Mouse (Mus musculus): ENCODE results near the gene Dcst2. TPM values are rescaled to one million over a fixed set of nuclear protein-coding genes. Genes with fewer than 3 reads are reported as not detected.

The Dcst2 gene
- polyA plus RNA-seq, 1 experiment from 2014 or later: 10.0 TPM

DNA sequence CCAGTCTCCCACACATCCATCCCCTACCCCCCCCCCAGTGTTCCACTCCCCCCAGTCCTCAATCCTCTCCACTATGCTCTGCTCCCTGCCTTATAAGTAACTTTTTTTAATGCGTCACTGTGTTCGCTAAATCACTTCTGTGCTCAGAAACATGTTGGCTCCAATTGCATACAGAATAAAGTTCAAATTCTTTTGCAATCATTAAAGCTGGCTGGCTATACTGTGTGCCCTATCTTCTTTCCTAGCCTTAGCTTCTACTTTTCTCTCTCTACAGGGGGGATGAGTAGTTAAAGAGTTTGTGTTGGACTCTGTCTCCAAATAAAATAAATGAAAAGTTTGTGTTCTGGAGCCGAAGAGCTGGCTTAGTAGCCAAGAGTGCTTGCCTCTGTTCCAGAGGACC, 47.9 kb downstream of the Dcst2 start:
- no peak overlapping the region for H3K9ac ChIP-seq (ENCODE audit: low read depth, low read length)
- TF ChIP-seq CTCF (IDR thresholded peaks at IDR 0.05; ENCODE audit: low read depth): no peak
- no peaks in the 10 kb centered on the region; the same call in 1 of the 2 replicates for H3K4me1 ChIP-seq (replicated peaks; ENCODE audit: control insufficient read depth, insufficient read depth, low read length)
- no peak overlapping the region for H3K27ac ChIP-seq (ENCODE audit: low read depth, low read length)
- H3K4me3 ChIP-seq (ENCODE audit: low read depth, low read length): no peak overlapping the region
- WGBS: 83% methylated on average over 3 of the region's 3 CpGs
- H3K36me3 ChIP-seq (ENCODE audit: control insufficient read depth, insufficient read depth): peaks cover 32% of the 10 kb centered on the region
- no peaks in the 10 kb centered on the region for H3K27me3 ChIP-seq (replicated peaks; ENCODE audit: control insufficient read depth, insufficient read depth, low read length)
- no peak for ATAC-seq
- no peaks in the 10 kb centered on the region for H3K9me3 ChIP-seq (ENCODE audit: control insufficient read depth)
- no peak overlapping the region for H3K4me2 ChIP-seq (replicated peaks; ENCODE audit: low read depth)

GRCm38 (mm10) chr3:89410864-89411263, 49.1 kb downstream of the Dcst2 start:
- no peak for TF ChIP-seq CTCF (IDR thresholded peaks at IDR 0.05; ENCODE audit: low read depth)
- Histone ChIP-seq H3K4me1 (replicated peaks; ENCODE audit: control insufficient read depth, insufficient read depth, low read length) (no peaks in the 10 kb centered on the region; the same call in 1 of the 2 replicates), H3K4me3 (ENCODE audit: low read depth, low read length) (peak overlapping the region; percentile 64), H3K9me3 (ENCODE audit: control insufficient read depth) (no peaks in the 10 kb centered on the region), H3K4me2 (replicated peaks; ENCODE audit: low read depth) (peak overlapping the region; percentile 77), H3K27ac (ENCODE audit: low read depth, low read length) (peak overlapping the region; percentile 42), H3K36me3 (ENCODE audit: control insufficient read depth, insufficient read depth) (peaks cover 34% of the 10 kb centered on the region), H3K27me3 (replicated peaks; ENCODE audit: control insufficient read depth, insufficient read depth, low read length) (no peaks in the 10 kb centered on the region), H3K9ac (ENCODE audit: low read depth, low read length) (peak overlapping the region; percentile 62)
- ATAC-seq: no peak
- 64% methylated on average over 10 of the region's 10 CpGs for WGBS

GRCm38 (mm10) chr3:89411490-89412393, 50.0 kb downstream of the Dcst2 start, which contains the start of gene Flad1:
Gene Flad1 (minus strand): TSS chr3:89411870.
- WGBS: 5% methylated on average over 28 of the region's 28 CpGs
- ATAC-seq: peak; percentile 97
- Histone ChIP-seq H3K36me3 (ENCODE audit: control insufficient read depth, insufficient read depth) (peaks cover 34% of the 10 kb centered on the region), H3K9me3 (ENCODE audit: control insufficient read depth) (no peaks in the 10 kb centered on the region), H3K27me3 (replicated peaks; ENCODE audit: control insufficient read depth, insufficient read depth, low read length) (no peaks in the 10 kb centered on the region), H3K4me3 (ENCODE audit: low read depth, low read length) (peak within 1 kb of the TSS; percentile 64), H3K27ac (ENCODE audit: low read depth, low read length) (peak within 1 kb of the TSS; percentile 42), H3K9ac (ENCODE audit: low read depth, low read length) (peak within 1 kb of the TSS; percentile 62), H3K4me2 (replicated peaks; ENCODE audit: low read depth) (peak within 1 kb of the TSS; percentile 77), H3K4me1 (replicated peaks; ENCODE audit: control insufficient read depth, insufficient read depth, low read length) (no peaks in the 10 kb centered on the region; the same call in 1 of the 2 replicates)
- TF ChIP-seq CTCF (IDR thresholded peaks at IDR 0.05; ENCODE audit: low read depth): no peak

DNA sequence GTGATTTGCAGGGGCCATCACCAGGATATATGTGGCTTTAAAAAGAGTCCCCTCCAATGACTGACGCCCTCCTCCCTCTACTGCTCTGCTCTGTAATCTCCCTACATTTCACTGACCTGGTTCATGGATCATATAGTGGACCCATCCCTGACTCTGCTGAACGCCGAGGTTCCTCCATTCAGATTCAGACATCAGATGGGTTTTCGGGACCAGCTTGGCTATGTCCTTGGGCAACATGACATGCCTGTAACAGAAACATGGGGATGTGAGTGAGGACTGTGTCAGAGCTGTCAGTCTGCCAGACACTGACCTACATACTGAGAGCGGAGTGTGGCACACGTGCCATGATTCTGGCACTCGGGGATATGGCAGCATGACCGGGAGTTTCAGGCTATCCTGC, 54.4 kb downstream of the Dcst2 start:
- Histone ChIP-seq H3K27me3 (replicated peaks; ENCODE audit: control insufficient read depth, insufficient read depth, low read length) (no peaks in the 10 kb centered on the region), H3K36me3 (ENCODE audit: control insufficient read depth, insufficient read depth) (peaks cover 21% of the 10 kb centered on the region), H3K9me3 (ENCODE audit: control insufficient read depth) (no peaks in the 10 kb centered on the region), H3K4me2 (replicated peaks; ENCODE audit: low read depth) (no peak overlapping the region), H3K9ac (ENCODE audit: low read depth, low read length) (no peak overlapping the region), H3K4me3 (ENCODE audit: low read depth, low read length) (no peak overlapping the region), H3K4me1 (replicated peaks; ENCODE audit: control insufficient read depth, insufficient read depth, low read length) (peaks cover 5% of the 10 kb centered on the region), H3K27ac (ENCODE audit: low read depth, low read length) (no peak overlapping the region)
- 94% methylated on average over 8 of the region's 8 CpGs for WGBS
- TF ChIP-seq CTCF (IDR thresholded peaks at IDR 0.05; ENCODE audit: low read depth): no peak
- ATAC-seq: no peak

- peak overlapping the region; percentile 76 for H3K4me3 ChIP-seq (ENCODE audit: low read depth, low read length)
- ATAC-seq: no peak
- H3K9ac ChIP-seq (ENCODE audit: low read depth, low read length): 0 out of 2 replicates have a peak overlapping the region, but pooled peaks have one; percentile 51
- peak overlapping the region; percentile 81 for H3K4me2 ChIP-seq (replicated peaks; ENCODE audit: low read depth)
- H3K36me3 ChIP-seq (ENCODE audit: control insufficient read depth, insufficient read depth): peaks cover 24% of the 10 kb centered on the region
- TF ChIP-seq CTCF (IDR thresholded peaks at IDR 0.05; ENCODE audit: low read depth): no peak
- 15% methylated on average over 2 of the region's 2 CpGs for WGBS
- H3K9me3 ChIP-seq (ENCODE audit: control insufficient read depth): no peaks in the 10 kb centered on the region
- H3K27ac ChIP-seq (ENCODE audit: low read depth, low read length): peak overlapping the region; percentile 97; the same call in 1 of the 2 replicates
- peaks cover 9% of the 10 kb centered on the region for H3K4me1 ChIP-seq (replicated peaks; ENCODE audit: control insufficient read depth, insufficient read depth, low read length)
- H3K27me3 ChIP-seq (replicated peaks; ENCODE audit: control insufficient read depth, insufficient read depth, low read length): no peaks in the 10 kb centered on the region
Measured at GRCm38 (mm10) chr3:89417131-89417530, 55.4 kb downstream of the Dcst2 start.

- Histone ChIP-seq H3K4me3 (ENCODE audit: low read depth, low read length) (peak overlapping the region; percentile 76), H3K27ac (ENCODE audit: low read depth, low read length) (peak overlapping the region; percentile 97), H3K4me2 (replicated peaks; ENCODE audit: low read depth) (peak overlapping the region; percentile 81), H3K36me3 (ENCODE audit: control insufficient read depth, insufficient read depth) (peaks cover 28% of the 10 kb centered on the region), H3K27me3 (replicated peaks; ENCODE audit: control insufficient read depth, insufficient read depth, low read length) (no peaks in the 10 kb centered on the region), H3K9ac (ENCODE audit: low read depth, low read length) (peak overlapping the region; percentile 51), H3K9me3 (ENCODE audit: control insufficient read depth) (no peaks in the 10 kb centered on the region), H3K4me1 (replicated peaks; ENCODE audit: control insufficient read depth, insufficient read depth, low read length) (peaks cover 9% of the 10 kb centered on the region)
- no peak for TF ChIP-seq CTCF (IDR thresholded peaks at IDR 0.05; ENCODE audit: low read depth)
- WGBS: 0% methylated on average over 20 of the region's 20 CpGs
- peak; percentile 1; the same call in 1 of the 2 replicates for ATAC-seq
Measured at GRCm38 (mm10) chr3:89417840-89418169, 56.0 kb downstream of the Dcst2 start.
